Comparison of ENCODE assay signal across 8 mouse cellular contexts in genomic region chr16:24434531-24435114, GRCm38 (mm10). TPM values are rescaled to one million over a fixed set of nuclear protein-coding genes. Genes with fewer than 3 reads are reported as not detected.
A peak's percentile ranks its signal among the peaks of the same experiment; 100 is the strongest.
DNase-seq lines count a peak whose midpoint lies in the region; ATAC-seq lines count a peak whose summit lies in the region.

No protein-coding gene starts in this region.

- DNase-seq in right cerebral cortex, postnatal 10 days (ENCODE audit: low spot score in 2 of 2) = peak; percentile 47 to 50
- DNase-seq in right cerebral cortex, adult 2 months (ENCODE audit: low spot score in 2 of 2) = no peak
- peak; percentile 66 for DNase-seq in cerebellum, adult 9-11 months
- DNase-seq in kidney, postnatal 36 days = peak; percentile 47 to 56
- DNase-seq in lung, postnatal 10 days = no peak

- peak overlapping the region; percentile 57 for H3K4me2 ChIP-seq in heart, embryonic 13.5 days

- no peaks in the 10 kb centered on the region for H3K36me3 ChIP-seq in heart, embryonic 13.5 days

- H3K4me3 ChIP-seq in heart, embryonic 13.5 days = peak overlapping the region; percentile 9

- no peaks in the 10 kb centered on the region for H3K27me3 ChIP-seq in heart, embryonic 13.5 days (replicated peaks)

- H3K9ac ChIP-seq in heart, embryonic 13.5 days = peak overlapping the region; percentile 78

- WGBS in heart, embryonic 13.5 days = 20% methylated on average over 7 of the region's 7 CpGs

- H3K4me1 ChIP-seq in heart, embryonic 13.5 days = peaks cover 89% of the 10 kb centered on the region

- peak; percentile 32; the same call in 1 of the 2 replicates for ATAC-seq in heart, embryonic 13.5 days (ENCODE audit: extremely low read depth, insufficient number of reproducible peaks, low FRiP score, low TSS enrichment)
- ATAC-seq in megakaryocyte-erythroid progenitor cell, adult 5-6 weeks (replicated peaks; ENCODE audit: low FRiP score, low TSS enrichment, poor library complexity, severe bottlenecking) = no peak
- no peak for ATAC-seq in inflammation-experienced regulatory T-cells, adult 6 months

- H3K27ac ChIP-seq in heart, embryonic 13.5 days (replicated peaks) = peak overlapping the region; percentile 93

- H3K9me3 ChIP-seq in heart, embryonic 13.5 days = no peaks in the 10 kb centered on the region

RNA-seq across cellular contexts. Expression of gene Lpp, which starts 41.3 kb away (rescaled TPM):
- polyA plus RNA-seq in heart, embryonic 13.5 days (2015; fragmentation: Nextera tagmentation; extraction: Ambion mirVana) = 37.9 and 39.8 TPM in 2 replicates
- total RNA-seq in megakaryocyte-erythroid progenitor cell, adult 5-6 weeks (2014; fragmentation: Nextera tagmentation) = 3.3 and 4.5 TPM in 2 replicates
- total RNA-seq in megakaryocyte-erythroid progenitor cell, adult 5-6 weeks (2017) = 0.47 and 2.4 TPM in 2 replicates
- 10 to 100 TPM; 13.0 to 22.8 (median 20.9) TPM for polyA plus RNA-seq in inflammation-experienced regulatory T-cells, adult 6 months (2017; shearing (Covaris generic))

Comparison
In these comparisons a context has a peak if more than half of its experiments do, and no peak if none do; other contexts are left out.
1. DNase-seq: peak in right cerebral cortex, postnatal 10 days (2 of 2), cerebellum, adult 9-11 months (single experiment) and kidney, postnatal 36 days (2 of 2); none in right cerebral cortex, adult 2 months (0 of 2) and lung, postnatal 10 days (single experiment).